Mouse (Mus musculus): Measurements from ENCODE around the gene Olfr486.

DNA sequence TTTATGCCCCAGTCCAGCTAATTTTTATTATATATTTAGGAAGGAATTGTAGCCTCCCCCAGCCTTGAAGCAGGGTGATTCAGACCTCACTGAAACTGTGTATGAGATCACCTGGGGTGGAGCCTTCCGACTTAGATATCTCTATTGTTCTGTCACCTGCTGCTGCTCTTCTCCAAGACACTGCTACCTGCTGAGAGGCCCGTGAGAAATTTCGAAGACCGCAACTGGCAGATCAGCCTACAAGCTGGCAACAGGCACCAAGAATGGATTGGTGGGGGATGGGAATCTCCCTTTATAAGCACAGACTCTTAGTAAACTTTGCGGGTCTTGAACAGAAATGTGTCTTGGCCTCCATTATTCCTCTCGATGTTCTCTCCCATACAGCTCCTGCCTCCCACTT is 24.4 kb upstream of the Olfr486 start:
- TF ChIP-seq CTCF (IDR thresholded peaks at IDR 0.05; ENCODE audit: control insufficient read depth, insufficient read depth, low read length) (no peak), POLR2A (IDR thresholded peaks at IDR 0.05; ENCODE audit: borderline replicate concordance, control insufficient read depth, low read depth, low read length) (no peak)
